Mouse (Mus musculus) kidney, adult 18-20 months (tissue): Measurements from ENCODE around the gene Galnt18.
A peak's percentile ranks its signal among the peaks of the same experiment; 100 is the strongest.

Experiments used
- DNase-seq: peaks from one replicate; pipeline ENCODE4 v3.0.0; 2021

Gene Galnt18

DNA sequence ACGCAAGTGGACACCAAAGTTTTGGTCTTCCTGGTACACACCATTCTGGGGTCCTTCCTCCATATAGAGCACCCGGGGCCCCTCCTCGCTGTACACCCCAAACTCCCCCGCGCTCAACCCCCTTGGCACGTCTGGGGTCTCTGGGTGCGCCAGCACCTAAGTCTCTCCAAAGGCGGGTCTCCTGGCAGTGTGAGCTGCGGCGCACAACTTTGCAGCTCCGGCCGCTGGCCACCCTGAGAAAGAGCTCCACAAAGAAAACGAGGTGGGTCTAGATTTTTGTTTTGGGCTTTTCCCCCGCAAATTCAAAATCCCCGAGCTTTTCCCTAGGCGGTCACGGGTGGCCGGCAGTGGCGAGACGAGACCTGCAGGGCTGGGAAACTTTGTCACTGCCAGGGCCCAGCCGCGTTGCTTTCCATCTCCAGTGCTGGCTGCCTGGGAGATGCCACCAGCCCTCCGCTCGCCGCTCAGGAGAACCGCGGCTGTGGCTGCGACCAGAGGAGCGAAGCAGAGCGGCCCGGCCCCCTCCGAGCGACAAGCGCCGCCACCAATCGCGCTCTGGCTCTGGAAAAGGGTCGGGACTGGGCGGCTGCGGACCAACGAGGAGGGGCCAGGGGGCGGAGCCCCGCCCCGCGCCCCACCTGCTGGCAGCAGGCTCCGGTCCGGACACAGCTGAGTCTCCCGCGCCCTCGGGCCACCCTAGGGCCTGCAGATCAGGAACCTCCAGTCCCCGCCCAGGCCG is at the start of gene Galnt18:
Gene Galnt18, minus strand, starts transcription at position 474 of the 739 bp plus-strand sequence.
- peak; percentile 94 for DNase-seq

DNA sequence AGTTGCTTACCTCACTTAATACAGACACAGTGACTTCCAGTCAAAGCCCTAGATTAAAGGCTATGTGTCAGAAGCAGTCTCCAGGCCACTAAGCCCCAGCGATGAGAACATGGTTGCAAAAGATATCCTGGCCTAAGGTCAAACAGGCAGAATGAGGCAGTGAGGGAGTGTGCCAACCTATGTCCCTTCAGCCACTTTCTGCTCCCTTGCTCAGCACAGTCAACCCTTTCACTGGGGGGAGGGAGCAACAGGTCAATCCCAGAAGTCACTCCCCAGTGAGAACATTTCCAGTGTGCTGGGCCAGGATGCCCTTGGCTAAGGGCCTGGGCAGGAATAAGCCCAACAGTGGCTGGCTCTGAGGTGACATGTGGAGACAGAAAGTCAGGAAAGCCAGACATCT is 47.6 kb upstream of the Galnt18 start:
- no peak for DNase-seq

DNA sequence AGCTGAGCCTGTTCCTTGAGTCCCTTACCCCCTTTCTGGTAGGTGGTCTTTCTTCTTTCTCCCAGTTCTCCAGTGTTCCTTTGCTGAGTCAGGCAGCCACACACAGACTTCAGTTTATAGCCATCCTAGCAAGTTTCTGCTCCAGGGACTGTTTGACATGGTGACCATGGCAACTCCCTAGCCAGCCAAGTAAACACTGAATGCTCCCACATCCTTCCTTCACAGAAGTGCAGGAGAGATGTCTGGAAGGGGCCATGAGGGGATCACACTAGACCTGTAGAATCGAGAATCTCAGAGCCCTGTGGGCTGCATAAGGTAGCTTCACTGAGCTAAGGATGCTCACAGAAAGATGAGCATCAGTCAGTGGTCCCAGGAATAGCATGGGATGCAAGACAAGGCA is 33.3 kb upstream of the Galnt18 start:
- no peak for DNase-seq

DNA sequence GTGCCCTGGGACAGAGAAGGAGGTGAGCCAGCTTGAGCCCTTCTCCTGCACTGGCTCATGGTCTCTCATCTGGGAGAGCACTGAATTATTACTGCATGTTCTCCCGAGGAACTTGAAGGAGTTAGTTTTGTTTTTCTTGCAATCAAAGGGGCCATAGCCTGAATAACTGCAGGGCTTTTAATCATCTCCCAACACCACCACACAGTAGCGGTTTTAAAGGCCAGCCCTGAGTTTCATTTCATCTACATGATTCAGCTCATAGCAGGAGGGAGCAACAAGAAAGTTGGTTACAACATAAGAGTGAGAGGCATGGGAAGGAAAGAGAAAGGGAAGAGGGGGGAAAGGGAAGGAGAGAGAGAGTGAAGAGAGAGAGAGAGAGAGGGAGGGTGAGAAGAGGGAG is 31.3 kb upstream of the Galnt18 start:
- no peak for DNase-seq

DNA sequence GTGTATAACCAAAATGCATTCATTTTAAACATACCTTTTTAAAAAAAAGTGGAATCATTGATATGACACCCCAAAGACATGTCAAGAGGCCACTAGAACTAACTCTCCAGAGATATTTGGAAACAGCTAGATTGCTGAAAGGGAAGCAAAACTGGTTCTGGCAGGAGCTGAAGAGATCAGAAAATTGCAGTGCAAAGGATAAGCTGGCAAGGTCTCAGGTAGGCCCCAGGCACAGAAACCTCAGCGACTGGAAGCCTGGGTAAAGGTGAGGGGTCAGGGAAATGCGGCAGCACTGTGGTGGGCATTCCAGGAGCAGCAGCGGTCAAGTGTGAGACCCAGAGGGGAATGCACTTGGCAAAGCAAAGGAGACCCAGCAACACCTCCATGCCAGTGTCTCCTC is 30.0 kb upstream of the Galnt18 start:
- DNase-seq, result no peak

DNA sequence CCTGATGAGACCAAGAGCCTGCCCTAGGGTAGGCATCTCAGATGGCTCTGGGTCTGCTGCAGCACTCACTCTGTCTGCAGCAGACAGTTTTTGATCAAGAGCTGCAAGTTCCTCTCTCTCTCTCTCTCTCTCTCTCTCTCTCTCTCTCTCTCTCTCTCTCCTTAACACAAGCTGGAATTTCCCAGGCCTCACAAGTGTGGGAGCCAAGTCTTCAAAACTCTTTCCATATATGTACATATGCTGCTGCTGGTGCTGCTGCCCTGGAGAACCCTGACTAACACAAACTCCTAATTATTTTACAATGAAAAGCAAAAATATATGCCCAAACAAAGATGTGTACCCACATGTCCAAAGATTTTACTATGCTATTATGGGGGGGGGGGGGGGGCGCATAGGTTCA is 26.3 kb upstream of the Galnt18 start:
- DNase-seq, result no peak

DNA sequence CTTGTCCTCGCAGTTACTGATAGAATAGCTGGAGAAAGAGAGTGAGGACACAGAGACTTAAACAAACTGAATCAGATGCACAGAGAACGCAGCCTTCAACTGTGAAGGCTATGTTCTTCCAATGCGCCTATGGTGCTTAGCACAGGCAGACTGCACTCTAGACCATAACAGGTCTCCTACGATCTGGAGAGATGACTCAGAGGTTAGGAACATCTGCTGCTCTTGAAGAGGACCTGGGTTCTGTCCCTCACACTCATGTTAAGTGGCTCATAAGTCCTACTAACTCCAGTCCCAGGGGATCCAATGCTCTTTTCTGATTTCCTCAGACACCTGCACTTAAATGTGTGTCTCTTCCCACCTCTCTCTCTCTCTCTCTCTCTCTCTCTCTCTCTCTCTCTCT is 24.9 kb upstream of the Galnt18 start:
- DNase-seq, result no peak

DNA sequence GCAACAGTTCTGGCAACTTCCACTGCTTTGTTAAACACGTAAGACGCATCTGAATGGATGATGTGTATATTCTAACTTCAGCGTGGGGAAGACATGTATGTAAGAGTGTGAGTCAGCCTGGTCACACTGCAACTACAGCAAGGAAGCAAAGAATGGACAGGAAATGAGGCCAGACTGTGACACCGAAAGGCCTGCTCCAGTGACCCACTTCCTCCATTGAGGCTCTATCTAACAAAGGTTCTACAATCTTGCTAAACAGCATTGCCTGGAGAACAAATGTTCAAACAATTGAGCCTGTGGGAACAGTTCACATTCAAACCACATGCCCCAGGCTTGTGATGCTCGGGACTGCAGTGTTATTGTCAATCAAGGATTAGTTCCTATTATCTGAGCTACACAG is 21.0 kb upstream of the Galnt18 start:
- no peak for DNase-seq

DNA sequence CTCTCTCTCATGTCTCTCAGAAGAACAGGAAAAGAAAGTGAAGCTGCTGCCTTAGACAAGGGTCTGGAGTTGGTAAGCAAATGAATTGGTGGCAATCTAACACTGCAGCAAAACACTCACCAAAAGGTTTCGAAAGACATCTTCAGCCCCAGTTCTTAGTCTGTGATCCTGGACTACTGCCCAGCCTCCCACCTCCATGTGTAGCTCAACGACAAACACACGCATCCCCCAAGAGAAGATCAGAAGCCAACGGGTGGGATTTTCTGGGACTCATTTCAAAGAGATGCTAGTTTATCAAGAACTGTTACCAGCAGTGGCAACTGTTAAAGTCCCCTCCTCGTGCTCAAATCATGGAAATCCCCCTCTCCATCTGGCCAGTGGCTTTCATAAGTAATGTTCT is 20.3 kb upstream of the Galnt18 start:
- no peak for DNase-seq

DNA sequence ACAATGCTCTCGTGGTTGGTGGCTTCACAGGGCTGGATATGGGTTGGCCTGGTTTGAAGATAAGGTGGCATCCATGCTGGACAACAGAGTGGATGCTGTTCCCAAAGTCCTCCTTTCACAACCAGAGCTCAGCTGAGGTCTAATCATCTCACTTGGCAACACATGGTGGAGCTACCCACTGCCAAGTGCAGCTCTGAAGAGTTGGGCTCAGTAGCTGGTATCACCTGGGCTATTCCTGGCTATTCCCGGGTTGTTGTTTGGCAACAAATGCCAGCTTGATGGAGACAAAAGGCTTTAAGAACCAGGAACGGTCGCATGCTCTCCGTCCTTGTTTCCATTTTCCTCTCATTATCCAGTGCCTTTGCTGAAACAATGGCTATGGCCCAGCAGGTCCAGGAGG is 19.2 kb upstream of the Galnt18 start:
- no peak for DNase-seq

DNA sequence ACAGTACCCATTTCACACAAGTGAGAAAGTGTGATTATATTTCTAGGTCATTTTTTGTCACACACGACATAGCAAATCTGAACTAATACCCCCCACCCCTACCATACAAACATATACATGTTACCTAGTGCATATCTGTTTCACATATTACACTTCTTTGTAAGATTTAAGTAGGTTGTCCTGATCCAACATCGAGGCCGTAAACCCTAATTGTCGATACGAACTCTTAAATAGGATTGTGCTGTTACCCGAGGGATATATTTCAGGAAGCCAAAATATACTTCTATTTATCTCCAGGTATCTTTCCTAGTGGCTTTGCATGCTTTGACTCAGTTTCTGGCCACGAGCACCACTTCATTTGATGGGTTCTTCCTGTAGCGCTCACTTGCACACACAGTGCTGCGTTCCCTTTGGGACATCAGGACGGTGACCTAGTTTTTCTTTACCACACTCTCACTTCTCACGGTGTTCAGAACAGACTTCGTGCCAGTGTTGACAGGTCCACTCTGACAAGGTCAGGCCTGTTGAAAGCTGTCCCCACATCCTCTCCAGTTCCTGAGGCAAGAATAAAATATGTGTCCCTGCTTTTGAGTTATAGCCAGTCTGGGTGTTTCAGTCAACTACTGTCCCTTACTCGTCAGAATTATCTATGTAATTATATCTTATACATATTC is 17.7 kb upstream of the Galnt18 start:
- DNase-seq, result no peak

DNA sequence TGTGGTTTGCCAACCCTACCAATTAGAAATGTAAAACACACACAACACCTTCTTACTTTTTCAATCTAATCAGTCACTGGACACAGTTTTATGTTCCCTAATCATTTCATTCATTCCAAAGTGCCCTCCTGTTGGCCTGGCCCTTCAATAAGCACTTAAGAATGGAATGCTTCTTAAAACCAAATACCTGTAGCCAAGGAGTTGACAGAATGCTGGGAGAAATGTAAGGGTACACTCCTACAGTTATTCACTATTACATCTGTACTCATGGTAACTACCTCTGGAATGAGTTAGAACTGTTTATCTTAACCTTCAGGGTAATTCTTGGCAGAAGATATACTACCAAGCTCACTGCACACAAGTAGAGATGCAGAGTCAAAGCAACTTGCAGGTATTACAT is 15.3 kb upstream of the Galnt18 start:
- DNase-seq, result no peak

DNA sequence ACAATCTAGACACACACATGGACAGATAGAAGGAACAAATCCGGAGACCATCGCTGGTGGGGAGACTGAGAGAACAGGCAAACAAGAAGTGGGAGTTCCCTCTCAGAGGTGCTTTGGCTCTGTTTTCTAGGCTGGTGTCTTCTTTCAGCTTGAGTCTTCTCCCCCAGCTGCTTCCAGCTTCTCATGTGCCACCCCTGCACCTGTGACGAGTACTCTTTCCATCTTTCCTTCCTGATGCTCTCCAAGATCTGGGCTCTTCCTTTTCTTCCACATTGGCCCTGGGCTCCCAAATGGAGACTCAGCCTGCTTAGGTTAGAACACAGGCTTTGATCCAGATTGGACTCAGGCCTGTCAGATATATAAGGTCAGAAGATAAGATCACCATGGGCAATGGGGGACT is 12.4 kb upstream of the Galnt18 start:
- no peak for DNase-seq

DNA sequence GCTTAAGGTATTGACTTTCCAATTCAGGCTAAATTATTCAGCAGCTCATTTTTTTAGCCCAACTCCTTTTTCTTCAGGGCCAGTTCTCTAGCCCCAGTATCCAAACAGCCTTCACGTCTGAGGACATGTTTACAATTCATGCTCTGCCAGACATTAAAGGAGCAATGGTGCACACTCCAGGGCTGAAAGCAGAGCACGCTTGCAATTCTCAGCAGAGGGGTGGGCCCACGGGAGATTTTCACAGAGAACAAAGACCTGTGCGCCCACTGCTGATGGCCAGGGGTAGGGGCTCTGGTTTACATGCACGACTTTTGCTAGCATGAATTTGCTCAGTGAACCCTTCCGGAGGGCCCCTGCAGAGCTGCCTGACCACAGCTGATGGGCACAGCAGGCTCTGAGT is 11.6 kb upstream of the Galnt18 start:
- no peak for DNase-seq

DNA sequence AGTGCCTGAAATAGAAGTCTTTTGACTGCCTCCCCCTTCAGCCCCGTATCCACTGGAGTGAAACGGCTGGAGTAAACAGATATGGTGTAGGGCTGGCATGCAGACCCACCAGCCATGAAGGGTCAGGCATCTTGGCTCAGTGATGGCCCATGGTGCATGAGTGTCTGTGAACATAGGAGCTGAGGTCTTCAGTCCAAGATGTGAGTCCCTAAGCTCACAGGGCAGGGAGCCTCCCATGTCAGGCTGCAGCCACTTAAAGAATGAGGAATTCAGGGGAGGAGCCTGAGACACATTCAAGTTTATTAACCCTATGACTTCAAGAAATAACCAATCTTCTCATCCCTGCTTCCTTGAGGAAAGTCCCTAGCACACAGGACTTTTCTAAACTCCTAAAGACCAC is 8.1 kb upstream of the Galnt18 start:
- DNase-seq, result no peak

DNA sequence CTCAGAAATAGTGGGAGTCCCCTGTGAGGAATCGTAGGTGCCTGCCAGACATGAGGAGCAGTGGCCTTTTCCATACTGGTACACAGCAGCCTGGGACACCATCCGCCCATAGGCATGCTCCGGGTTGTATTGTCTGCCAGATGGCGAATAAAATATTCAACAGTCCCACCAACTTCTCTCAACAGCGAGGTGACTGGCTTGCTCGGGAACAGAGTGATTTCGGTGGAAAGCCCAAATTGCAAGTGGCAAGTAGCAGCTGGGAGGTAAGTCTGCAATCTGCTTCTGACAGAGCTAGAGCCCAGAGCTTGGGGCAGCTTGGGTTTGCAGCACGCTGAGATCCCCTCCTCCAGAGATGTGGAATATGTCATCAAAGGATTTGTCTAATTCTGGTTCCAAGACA is 5.7 kb upstream of the Galnt18 start:
- no peak for DNase-seq

DNA sequence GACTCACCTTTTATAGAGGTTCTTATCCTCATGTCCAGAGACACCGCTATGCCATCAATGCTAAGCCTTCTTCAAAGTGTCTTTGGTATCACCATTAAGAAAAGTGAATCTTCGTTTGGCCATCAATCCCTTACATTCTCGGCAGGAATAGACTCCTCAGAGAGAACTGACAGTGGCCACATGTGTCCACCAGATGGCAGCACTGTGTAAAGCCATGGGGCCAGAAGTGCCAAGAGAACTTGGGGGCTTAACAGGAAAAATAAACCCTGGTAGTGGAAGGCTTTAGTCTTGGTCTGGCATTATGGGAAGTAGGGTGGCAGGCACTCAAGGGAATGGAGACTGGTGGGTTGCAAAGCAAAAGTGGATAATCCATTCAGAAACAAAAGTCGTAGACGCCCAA is 2.3 kb upstream of the Galnt18 start:
- DNase-seq, result peak; percentile 72

DNA sequence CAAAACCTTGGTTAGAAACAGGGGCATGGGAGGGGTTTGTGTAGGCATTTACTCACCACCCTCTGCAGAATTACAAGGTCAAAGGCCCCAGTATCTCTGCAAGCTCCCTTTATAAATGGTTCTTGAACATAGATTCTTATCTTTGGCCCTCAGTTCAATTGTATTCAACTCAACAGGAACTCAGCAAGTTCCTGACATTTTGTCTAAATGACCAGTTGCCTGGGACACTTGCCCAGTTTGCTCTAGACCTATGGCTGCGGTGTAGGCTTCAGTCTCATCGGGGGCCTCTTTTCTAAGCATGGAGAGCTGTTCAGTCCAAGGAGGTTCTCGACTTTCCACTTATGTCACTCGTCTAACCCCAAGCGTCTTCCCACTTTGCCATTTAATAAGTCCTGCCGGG is 1.5 kb upstream of the Galnt18 start:
- peak; percentile 23 for DNase-seq

DNA sequence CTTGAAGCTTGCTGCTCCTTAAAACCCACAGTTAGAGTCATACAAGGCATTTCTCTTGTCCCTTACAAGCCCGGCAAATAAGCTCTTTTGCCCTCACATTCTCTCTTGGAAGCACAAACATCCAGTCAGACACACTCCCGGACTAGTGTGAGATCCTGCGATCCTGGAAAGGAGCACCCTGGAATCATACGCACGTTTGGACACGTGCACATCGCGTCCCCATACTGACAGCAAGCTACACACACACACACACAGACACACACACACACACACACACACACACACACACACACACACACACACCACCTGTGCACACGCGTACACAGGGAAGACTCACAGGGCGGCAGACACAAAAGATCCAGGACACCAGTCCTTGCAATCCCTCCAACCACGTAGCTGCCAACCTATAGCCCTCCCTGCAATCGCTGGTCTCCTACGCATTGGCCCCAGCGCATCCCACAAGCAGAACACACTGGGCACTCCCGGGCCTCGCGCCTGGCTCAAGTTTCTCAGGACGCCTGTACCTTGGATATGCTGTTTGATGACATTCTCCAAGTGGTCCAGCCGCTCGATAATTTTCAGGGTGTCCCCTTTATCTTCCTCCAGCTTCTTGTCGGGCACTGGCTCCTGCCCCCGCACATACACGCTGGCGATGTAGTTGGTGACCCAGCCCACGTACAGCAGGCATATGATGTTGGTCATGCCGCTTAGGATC is 831 bp downstream of the Galnt18 start:
- DNase-seq, result peak; percentile 59

DNA sequence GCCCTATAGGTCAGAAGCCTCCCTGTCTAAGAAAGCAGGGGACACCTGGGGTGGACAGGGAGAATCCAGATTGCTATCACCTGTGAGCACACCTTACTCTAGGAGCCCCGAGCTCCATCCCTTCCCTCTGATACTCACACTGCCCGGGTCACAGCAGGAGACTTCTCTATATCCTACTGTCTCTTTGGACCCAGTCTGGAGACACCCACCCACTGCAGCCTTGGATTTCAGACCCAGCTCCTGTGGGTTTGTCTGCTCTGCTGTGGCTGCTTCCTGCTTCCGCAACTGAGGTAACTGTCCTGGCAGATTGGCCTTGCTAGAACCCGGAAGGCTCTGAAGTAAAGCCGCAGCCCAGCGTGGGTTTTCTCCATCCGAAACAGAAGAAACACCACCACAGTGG is 1.6 kb downstream of the Galnt18 start:
- DNase-seq, result no peak

DNA sequence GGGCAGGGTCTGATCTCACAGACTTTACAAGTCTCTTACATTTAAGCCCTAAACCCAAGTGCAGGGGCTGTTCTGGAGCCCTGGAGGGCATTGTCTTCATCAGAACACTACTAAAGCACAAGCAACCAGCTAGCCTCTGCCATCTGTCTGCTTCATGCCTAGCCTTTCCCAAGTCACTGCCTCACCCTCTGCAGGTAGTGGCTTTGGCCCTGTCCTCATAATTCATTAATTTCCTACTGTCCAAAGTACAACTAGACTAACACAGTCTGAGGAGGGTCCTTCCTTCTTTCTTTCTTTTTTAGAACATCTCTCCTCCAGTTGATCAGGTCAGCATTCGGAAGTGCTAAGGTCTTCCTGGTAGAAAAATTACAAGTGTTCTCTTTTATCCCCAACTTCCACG is 2.6 kb downstream of the Galnt18 start:
- peak; percentile 41 for DNase-seq

DNA sequence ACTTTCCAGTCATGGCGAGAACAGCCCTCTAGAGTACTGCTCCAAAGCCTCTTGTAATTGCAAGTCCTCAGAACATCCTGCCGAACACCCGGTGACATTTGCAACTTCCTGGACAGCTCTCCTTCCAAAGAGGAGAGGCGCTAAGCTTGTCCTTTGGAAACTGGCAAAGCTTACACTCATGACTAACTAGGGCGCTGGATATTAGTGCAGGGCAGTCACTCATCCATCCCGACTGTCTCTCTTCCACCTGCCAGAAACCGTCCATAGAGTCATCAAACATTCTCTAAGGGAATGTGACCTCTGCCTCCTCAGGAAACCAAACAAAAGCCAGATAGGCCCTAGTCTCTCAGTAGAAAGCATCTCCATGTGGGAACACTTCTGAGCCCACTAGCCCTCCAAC is 3.6 kb downstream of the Galnt18 start:
- DNase-seq, result peak; percentile 57

DNA sequence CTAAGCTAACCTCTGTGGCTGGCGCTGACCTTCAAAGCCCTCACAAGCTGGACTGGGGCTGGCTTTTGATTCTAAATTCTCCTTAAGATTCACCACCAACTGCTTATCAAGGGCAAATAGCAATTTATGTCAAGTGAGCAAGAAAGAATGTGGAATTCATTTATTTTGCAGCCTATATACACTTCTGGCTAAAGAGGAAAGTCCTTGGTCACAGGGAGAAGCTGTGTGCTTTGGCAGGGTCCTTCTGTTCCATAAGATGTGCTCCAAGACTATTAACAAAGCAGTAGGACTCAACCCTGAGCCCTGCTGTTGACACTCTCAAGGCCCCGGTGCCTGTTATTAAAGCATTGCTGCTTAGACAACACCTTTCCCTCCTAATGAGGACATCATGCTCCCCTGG is 7.4 kb downstream of the Galnt18 start:
- no peak for DNase-seq

DNA sequence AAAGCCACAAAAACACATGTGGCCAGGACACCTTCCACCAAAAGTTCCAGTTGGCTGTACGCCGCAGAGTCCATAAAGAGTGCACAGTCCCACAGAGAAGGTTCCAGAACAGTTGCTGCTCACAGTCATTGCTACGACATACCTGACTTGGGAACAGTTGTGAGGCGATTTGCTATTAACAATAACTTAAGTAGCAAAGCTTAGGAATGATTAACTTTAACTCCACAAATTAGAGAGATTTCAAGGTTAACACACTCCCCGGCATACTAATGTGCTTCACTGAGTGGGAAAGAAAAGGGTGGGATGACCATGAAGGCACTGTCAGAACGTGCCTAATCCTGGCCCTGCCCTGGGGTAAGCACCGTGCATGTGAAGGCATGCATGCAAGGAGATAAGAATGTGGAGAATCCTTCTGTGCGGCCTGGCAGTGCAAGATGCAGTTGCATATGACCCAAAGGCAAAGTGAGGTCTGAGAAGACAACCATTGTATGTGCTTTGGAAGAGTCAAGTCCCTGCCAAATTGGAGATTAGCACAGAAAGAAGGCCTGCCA is 8.5 kb downstream of the Galnt18 start:
- peak; percentile 77 for DNase-seq
